35 mouse cellular contexts compared by ENCODE assay signal in genomic region chr2:116878391-116878790, GRCm38 (mm10). TPM values are rescaled to one million over a fixed set of nuclear protein-coding genes. Genes with fewer than 3 reads are reported as not detected.
"Had no signal": no experiment of that assay in that cellular context is flagged by ENCODE, and none has a peak within 500 bp of the region (broad histone marks: within the 10 kb centered on the region; RNA-seq: fewer than 3 reads in every experiment).

Tmco5 (plus strand) TSS chr2:116878691.

- DNase-seq: gastrocnemius, postnatal 14 days; gastrocnemius, postnatal 36 days; heart, adult 18-20 months; heart, postnatal 10 days; heart, postnatal 36 days; kidney, adult 11 months; kidney, adult 2 months; kidney, adult 9 months; kidney, postnatal 14 days; kidney, postnatal 36 days; layer of hippocampus, postnatal 36 days had no signal

- H3K27ac ChIP-seq: heart, embryonic 10.5 days; hindbrain, embryonic 15.5 days; hindbrain, postnatal 0 days; kidney, embryonic 15.5 days; kidney, postnatal 0 days; limb, embryonic 13.5 days; limb, embryonic 15.5 days; liver, embryonic 12.5 days; liver, embryonic 14.5 days had no signal

- H3K4me1 ChIP-seq: heart, embryonic 10.5 days; heart, embryonic 12.5 days; liver, embryonic 12.5 days had no signal

- H3K4me3 ChIP-seq: heart, embryonic 10.5 days; heart, embryonic 12.5 days; hindbrain, embryonic 13.5 days; hindbrain, embryonic 15.5 days; kidney, embryonic 15.5 days; limb, embryonic 13.5 days; limb, embryonic 15.5 days; liver, embryonic 12.5 days had no signal

RNA-seq across cellular contexts. Expression of gene Tmco5, which starts in this region (rescaled TPM):
- total RNA-seq: gastrocnemius, adult 18-20 months; gastrocnemius, adult 8-10 months; gastrocnemius, postnatal 14 days; gastrocnemius, postnatal 36 days; heart, adult 18-20 months; heart, adult 8-10 months; heart, postnatal 10 days; heart, postnatal 36 days; hematopoietic stem cell, adult 5-6 weeks; hindbrain, postnatal 0 days; liver, adult 2 months had no signal
- polyA plus RNA-seq: gonadal fat pad, adult 2 months; heart, embryonic 10.5 days; heart, embryonic 12.5 days; heart, embryonic 14.5 days; heart, embryonic 16.5 days; hindbrain, embryonic 11.5 days; hindbrain, embryonic 13.5 days; hindbrain, embryonic 15.5 days; hindbrain, postnatal 0 days; intestine, embryonic 14.5 days; intestine, embryonic 16.5 days; kidney, adult 2 months; kidney, embryonic 15.5 days; kidney, postnatal 0 days; large intestine, adult 2 months; limb, embryonic 11.5 days; limb, embryonic 13.5 days; limb, embryonic 15.5 days; liver, adult 2 months; liver, embryonic 12.5 days; liver, embryonic 14.5 days had no signal
